Comparison of ENCODE assay signal across 8 mouse cellular contexts in the genomic region with DNA sequence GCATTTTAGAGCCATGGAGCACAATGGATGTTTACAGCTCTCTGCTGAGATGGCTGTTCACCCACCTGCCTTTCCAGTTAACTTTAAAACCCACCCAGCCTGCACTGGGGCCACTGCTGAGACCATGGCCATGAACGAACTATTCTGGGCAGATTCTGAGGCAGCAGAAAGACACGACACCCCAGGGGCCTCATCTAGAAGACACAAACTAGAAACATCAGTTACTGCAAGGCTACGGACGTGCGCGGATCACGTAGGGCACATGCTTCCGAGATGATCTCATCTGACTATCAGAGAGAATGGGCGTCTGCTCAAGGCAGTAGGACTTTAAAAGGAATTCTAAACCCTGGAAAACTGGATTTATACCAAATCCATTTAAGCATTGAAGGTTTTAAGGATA.
DNase-seq lines count a peak whose midpoint lies in the region; ATAC-seq and TF ChIP-seq lines count a peak whose summit lies in the region.
"Had no signal": no experiment of that assay in that cellular context is flagged by ENCODE, and none has a peak within 500 bp of the region (broad histone marks: within the 10 kb centered on the region; RNA-seq: fewer than 3 reads in every experiment).

No protein-coding gene starts in this region.

- DNase-seq in midbrain, embryonic 14.5 days, result peak; percentile 25
- no peak for DNase-seq in midbrain, embryonic 11.5 days (ENCODE audit: low spot score, missing footprints)
- DNase-seq in spleen, adult 18-20 months, result no peak
- no peak for DNase-seq in embryo, embryonic 9.5 days (ENCODE audit: extremely low spot score)

- 75% methylated on average over 9 of the region's 9 CpGs for WGBS in midbrain, embryonic 14.5 days
- WGBS in midbrain, embryonic 11.5 days, result 77% methylated on average over 9 of the region's 9 CpGs
- 26% methylated on average over 9 of the region's 9 CpGs for WGBS in heart, embryonic 15.5 days
- WGBS in stomach, embryonic 14.5 days, result 46% methylated on average over 9 of the region's 9 CpGs

- no peaks in the 10 kb centered on the region for H3K9me3 ChIP-seq in midbrain, embryonic 14.5 days (ENCODE audit: control insufficient read depth, low read length)
- H3K9me3 ChIP-seq in midbrain, embryonic 11.5 days (ENCODE audit: control insufficient read depth, low read length), result no peaks in the 10 kb centered on the region
- no peaks in the 10 kb centered on the region for H3K9me3 ChIP-seq in heart, embryonic 15.5 days (replicated peaks)
- H3K9me3 ChIP-seq in stomach, embryonic 14.5 days (ENCODE audit: control insufficient read depth, low read depth, low read length), result no peaks in the 10 kb centered on the region
- H3K9me3 ChIP-seq: forebrain, embryonic 12.5 days had no signal

- H3K27me3 ChIP-seq in midbrain, embryonic 14.5 days (ENCODE audit: control insufficient read depth, insufficient read depth, low read length), result no peaks in the 10 kb centered on the region
- no peaks in the 10 kb centered on the region for H3K27me3 ChIP-seq in midbrain, embryonic 11.5 days (ENCODE audit: control insufficient read depth, insufficient read depth, low read length)
- no peaks in the 10 kb centered on the region for H3K27me3 ChIP-seq in heart, embryonic 15.5 days
- no peaks in the 10 kb centered on the region for H3K27me3 ChIP-seq in stomach, embryonic 14.5 days (ENCODE audit: control insufficient read depth, insufficient read depth, low read length)
- H3K27me3 ChIP-seq: forebrain, embryonic 12.5 days had no signal

- no peak for TF ChIP-seq POLR2A in embryonic fibroblast, embryonic 13.5 days (IDR thresholded peaks at IDR 0.05; ENCODE audit: low read depth, low read length)

- no peaks in the 10 kb centered on the region for H3K4me1 ChIP-seq in midbrain, embryonic 14.5 days (ENCODE audit: control insufficient read depth, insufficient read depth, low read length)
- no peaks in the 10 kb centered on the region for H3K4me1 ChIP-seq in midbrain, embryonic 11.5 days (ENCODE audit: control insufficient read depth, insufficient read depth, low read length)
- no peaks in the 10 kb centered on the region for H3K4me1 ChIP-seq in embryonic fibroblast, embryonic 13.5 days (ENCODE audit: control insufficient read depth, insufficient read depth, low read length)
- H3K4me1 ChIP-seq in heart, embryonic 15.5 days (replicated peaks), result peaks cover 5% of the 10 kb centered on the region
- no peaks in the 10 kb centered on the region; the same call in 1 of the 2 replicates for H3K4me1 ChIP-seq in stomach, embryonic 14.5 days (ENCODE audit: control insufficient read depth, insufficient read depth, low read length)
- H3K4me1 ChIP-seq: forebrain, embryonic 12.5 days had no signal

- no peak overlapping the region for H3K27ac ChIP-seq in midbrain, embryonic 14.5 days (replicated peaks; ENCODE audit: low read depth, low read length)
- no peak overlapping the region for H3K27ac ChIP-seq in midbrain, embryonic 11.5 days (ENCODE audit: low read depth, low read length)
- H3K27ac ChIP-seq in embryonic fibroblast, embryonic 13.5 days (ENCODE audit: insufficient read depth, low read length), result peak overlapping the region; percentile 85
- peak overlapping the region; percentile 88 for H3K27ac ChIP-seq in heart, embryonic 15.5 days
- H3K27ac ChIP-seq in stomach, embryonic 14.5 days (ENCODE audit: low read length), result peak overlapping the region; percentile 21; the same call in 1 of the 2 replicates
- H3K27ac ChIP-seq: forebrain, embryonic 12.5 days had no signal

- H3K36me3 ChIP-seq in midbrain, embryonic 14.5 days (ENCODE audit: control insufficient read depth, insufficient read depth, low read length), result peaks cover 27% of the 10 kb centered on the region
- H3K36me3 ChIP-seq in midbrain, embryonic 11.5 days (ENCODE audit: control insufficient read depth, insufficient read depth, low read length), result no peaks in the 10 kb centered on the region
- H3K36me3 ChIP-seq in heart, embryonic 15.5 days, result no peaks in the 10 kb centered on the region
- no peaks in the 10 kb centered on the region for H3K36me3 ChIP-seq in stomach, embryonic 14.5 days (ENCODE audit: control insufficient read depth, insufficient read depth, low read length)

- H3K9ac ChIP-seq in midbrain, embryonic 14.5 days (replicated peaks; ENCODE audit: low read length), result no peak overlapping the region
- H3K9ac ChIP-seq in midbrain, embryonic 11.5 days (ENCODE audit: low read length), result no peak overlapping the region
- H3K9ac ChIP-seq in heart, embryonic 15.5 days, result no peak overlapping the region
- H3K9ac ChIP-seq in stomach, embryonic 14.5 days (replicated peaks; ENCODE audit: low read depth, low read length), result no peak overlapping the region
- H3K9ac ChIP-seq: forebrain, embryonic 12.5 days had no signal

- H3K4me3 ChIP-seq in midbrain, embryonic 14.5 days (replicated peaks; ENCODE audit: low read depth, low read length), result no peak overlapping the region
- H3K4me3 ChIP-seq in midbrain, embryonic 11.5 days (ENCODE audit: low read depth, low read length), result no peak overlapping the region
- H3K4me3 ChIP-seq in embryonic fibroblast, embryonic 13.5 days (ENCODE audit: insufficient read depth, low read length), result no peak overlapping the region
- no peak overlapping the region for H3K4me3 ChIP-seq in heart, embryonic 15.5 days
- H3K4me3 ChIP-seq in stomach, embryonic 14.5 days (ENCODE audit: low read depth, low read length), result no peak overlapping the region
- H3K4me3 ChIP-seq: forebrain, embryonic 12.5 days had no signal

- TF ChIP-seq CTCF in embryonic fibroblast, embryonic 13.5 days (IDR thresholded peaks at IDR 0.05; ENCODE audit: borderline replicate concordance, insufficient read depth, low read length), result no peak

- no peak for ATAC-seq in midbrain, embryonic 14.5 days (ENCODE audit: low FRiP score, low TSS enrichment)
- no peak for ATAC-seq in midbrain, embryonic 11.5 days (ENCODE audit: low FRiP score)
- ATAC-seq in heart, embryonic 15.5 days (replicated peaks; ENCODE audit: insufficient number of reproducible peaks, insufficient read depth, low FRiP score, low read depth), result peak; percentile 89
- ATAC-seq in stomach, embryonic 14.5 days (ENCODE audit: insufficient number of reproducible peaks, insufficient read depth, low FRiP score, low read depth), result no peak

- H3K4me2 ChIP-seq in midbrain, embryonic 14.5 days (ENCODE audit: low read length), result no peak overlapping the region
- H3K4me2 ChIP-seq in midbrain, embryonic 11.5 days, result no peak overlapping the region
- H3K4me2 ChIP-seq in heart, embryonic 15.5 days, result peak overlapping the region; percentile 42; the same call in 1 of the 2 replicates
- H3K4me2 ChIP-seq in stomach, embryonic 14.5 days (replicated peaks; ENCODE audit: low read depth, low read length), result no peak overlapping the region
- H3K4me2 ChIP-seq: forebrain, embryonic 12.5 days had no signal

Comparison
In these comparisons a context has a peak if more than half of its experiments do, and no peak if none do; other contexts are left out.
1. H3K27ac ChIP-seq: peak in embryonic fibroblast, embryonic 13.5 days (single experiment), heart, embryonic 15.5 days (single experiment) and stomach, embryonic 14.5 days (single experiment); none in midbrain, embryonic 14.5 days (single experiment) and midbrain, embryonic 11.5 days (single experiment).